Mouse (Mus musculus): ENCODE data around the gene Cdh6. TPM values are rescaled to one million over a fixed set of nuclear protein-coding genes. Genes with fewer than 3 reads are reported as not detected.

The Cdh6 gene
- polyA plus RNA-seq, 1 experiment from 2014 or later, result 0.20 TPM

GRCm38 (mm10) chr15:13210186-13210585 lies 36.7 kb upstream of the Cdh6 start:
- TF ChIP-seq EP300 (IDR thresholded peaks at IDR 0.05; ENCODE audit: low read depth) (no peak), CTCF (IDR thresholded peaks at IDR 0.05; ENCODE audit: low read depth) (no peak)
- no peaks in the 10 kb centered on the region for H3K4me1 ChIP-seq (ENCODE audit: insufficient read depth)
- DNase-seq (no peak), ATAC-seq (no peak)
- H3K27ac ChIP-seq (ENCODE audit: low read depth), result no peak overlapping the region
- H3K4me2 ChIP-seq (ENCODE audit: low read depth, low read length), result no peak overlapping the region
- no peak overlapping the region for H3K4me3 ChIP-seq (ENCODE audit: low read depth, low read length)
- H3K9me3 ChIP-seq (ENCODE audit: low read length), result no peaks in the 10 kb centered on the region
- H3K36me3 ChIP-seq (replicated peaks; ENCODE audit: insufficient read depth, low read length), result no peaks in the 10 kb centered on the region
- no peaks in the 10 kb centered on the region for H3K27me3 ChIP-seq (ENCODE audit: insufficient read depth, low read length)
- H3K9ac ChIP-seq (replicated peaks), result no peak overlapping the region
- 74% methylated on average over 6 of the region's 6 CpGs for WGBS (ENCODE audit: insufficient replicate concordance)

GRCm38 (mm10) chr15:13208716-13209115 lies 35.2 kb upstream of the Cdh6 start:
- Histone ChIP-seq H3K27ac (ENCODE audit: low read depth) (no peak overlapping the region), H3K9me3 (ENCODE audit: low read length) (no peaks in the 10 kb centered on the region), H3K4me2 (ENCODE audit: low read depth, low read length) (no peak overlapping the region), H3K9ac (replicated peaks) (no peak overlapping the region), H3K4me3 (ENCODE audit: low read depth, low read length) (no peak overlapping the region), H3K27me3 (ENCODE audit: insufficient read depth, low read length) (no peaks in the 10 kb centered on the region), H3K4me1 (ENCODE audit: insufficient read depth) (no peaks in the 10 kb centered on the region), H3K36me3 (replicated peaks; ENCODE audit: insufficient read depth, low read length) (no peaks in the 10 kb centered on the region)
- no peak for ATAC-seq
- 73% methylated on average over 7 of the region's 7 CpGs for WGBS (ENCODE audit: insufficient replicate concordance)
- no peak for DNase-seq
- TF ChIP-seq CTCF (IDR thresholded peaks at IDR 0.05; ENCODE audit: low read depth), result no peak
- no peak for TF ChIP-seq EP300 (IDR thresholded peaks at IDR 0.05; ENCODE audit: low read depth)

- Histone ChIP-seq H3K4me3 (ENCODE audit: low read depth, low read length) (no peak overlapping the region), H3K27ac (ENCODE audit: low read depth) (no peak overlapping the region), H3K9me3 (ENCODE audit: low read length) (no peaks in the 10 kb centered on the region), H3K4me2 (ENCODE audit: low read depth, low read length) (no peak overlapping the region), H3K27me3 (ENCODE audit: insufficient read depth, low read length) (no peaks in the 10 kb centered on the region), H3K36me3 (replicated peaks; ENCODE audit: insufficient read depth, low read length) (no peaks in the 10 kb centered on the region), H3K4me1 (ENCODE audit: insufficient read depth) (no peaks in the 10 kb centered on the region), H3K9ac (replicated peaks) (no peak overlapping the region)
- ATAC-seq (no peak), DNase-seq (no peak)
- no peak for TF ChIP-seq EP300 (IDR thresholded peaks at IDR 0.05; ENCODE audit: low read depth)
- TF ChIP-seq CTCF (IDR thresholded peaks at IDR 0.05; ENCODE audit: low read depth), result no peak
- 65% methylated on average over 1 of the region's 1 CpGs for WGBS (ENCODE audit: insufficient replicate concordance)
Measured at GRCm38 (mm10) chr15:13196237-13196636, 22.8 kb upstream of the Cdh6 start.

GRCm38 (mm10) chr15:13194048-13194447 lies 20.6 kb upstream of the Cdh6 start:
- no peak for DNase-seq
- no peak for ATAC-seq
- Histone ChIP-seq H3K27ac (ENCODE audit: low read depth) (no peak overlapping the region), H3K36me3 (replicated peaks; ENCODE audit: insufficient read depth, low read length) (no peaks in the 10 kb centered on the region), H3K4me2 (ENCODE audit: low read depth, low read length) (no peak overlapping the region), H3K27me3 (ENCODE audit: insufficient read depth, low read length) (no peaks in the 10 kb centered on the region), H3K4me1 (ENCODE audit: insufficient read depth) (no peaks in the 10 kb centered on the region), H3K9ac (replicated peaks) (no peak overlapping the region), H3K4me3 (ENCODE audit: low read depth, low read length) (no peak overlapping the region), H3K9me3 (ENCODE audit: low read length) (no peaks in the 10 kb centered on the region)
- TF ChIP-seq EP300 (IDR thresholded peaks at IDR 0.05; ENCODE audit: low read depth) (no peak), CTCF (IDR thresholded peaks at IDR 0.05; ENCODE audit: low read depth) (no peak)

- DNase-seq, result no peak
- WGBS (ENCODE audit: insufficient replicate concordance), result 72% methylated on average over 11 of the region's 11 CpGs
- TF ChIP-seq EP300 (IDR thresholded peaks at IDR 0.05; ENCODE audit: low read depth) (no peak), CTCF (IDR thresholded peaks at IDR 0.05; ENCODE audit: low read depth) (no peak)
- H3K36me3 ChIP-seq (replicated peaks; ENCODE audit: insufficient read depth, low read length), result no peaks in the 10 kb centered on the region
- no peaks in the 10 kb centered on the region for H3K4me1 ChIP-seq (ENCODE audit: insufficient read depth)
- no peaks in the 10 kb centered on the region for H3K27me3 ChIP-seq (ENCODE audit: insufficient read depth, low read length)
- no peaks in the 10 kb centered on the region for H3K9me3 ChIP-seq (ENCODE audit: low read length)
- H3K9ac ChIP-seq (replicated peaks), result no peak overlapping the region
- ATAC-seq, result no peak
- H3K4me2 ChIP-seq (ENCODE audit: low read depth, low read length), result no peak overlapping the region
- H3K27ac ChIP-seq (ENCODE audit: low read depth), result no peak overlapping the region
- H3K4me3 ChIP-seq (ENCODE audit: low read depth, low read length), result no peak overlapping the region
Measured at GRCm38 (mm10) chr15:13193076-13193475, 19.6 kb upstream of the Cdh6 start.

- Histone ChIP-seq H3K4me2 (ENCODE audit: low read depth, low read length) (no peak overlapping the region), H3K9me3 (ENCODE audit: low read length) (no peaks in the 10 kb centered on the region), H3K27ac (ENCODE audit: low read depth) (no peak overlapping the region), H3K36me3 (replicated peaks; ENCODE audit: insufficient read depth, low read length) (no peaks in the 10 kb centered on the region), H3K27me3 (ENCODE audit: insufficient read depth, low read length) (no peaks in the 10 kb centered on the region), H3K4me1 (ENCODE audit: insufficient read depth) (no peaks in the 10 kb centered on the region), H3K4me3 (ENCODE audit: low read depth, low read length) (no peak overlapping the region), H3K9ac (replicated peaks) (no peak overlapping the region)
- WGBS (ENCODE audit: insufficient replicate concordance), result 85% methylated on average over 5 of the region's 5 CpGs
- no peak for TF ChIP-seq EP300 (IDR thresholded peaks at IDR 0.05; ENCODE audit: low read depth)
- TF ChIP-seq CTCF (IDR thresholded peaks at IDR 0.05; ENCODE audit: low read depth), result no peak
- no peak for ATAC-seq
- no peak for DNase-seq
Measured at GRCm38 (mm10) chr15:13183661-13184060, 10.2 kb upstream of the Cdh6 start.

GRCm38 (mm10) chr15:13181430-13181829 lies 8.0 kb upstream of the Cdh6 start:
- no peak for TF ChIP-seq CTCF (IDR thresholded peaks at IDR 0.05; ENCODE audit: low read depth)
- TF ChIP-seq EP300 (IDR thresholded peaks at IDR 0.05; ENCODE audit: low read depth), result no peak
- ATAC-seq (no peak), DNase-seq (no peak)
- Histone ChIP-seq H3K4me3 (ENCODE audit: low read depth, low read length) (no peak overlapping the region), H3K27me3 (ENCODE audit: insufficient read depth, low read length) (no peaks in the 10 kb centered on the region), H3K36me3 (replicated peaks; ENCODE audit: insufficient read depth, low read length) (no peaks in the 10 kb centered on the region), H3K27ac (ENCODE audit: low read depth) (no peak overlapping the region), H3K4me2 (ENCODE audit: low read depth, low read length) (no peak overlapping the region), H3K9me3 (ENCODE audit: low read length) (no peaks in the 10 kb centered on the region), H3K9ac (replicated peaks) (no peak overlapping the region), H3K4me1 (ENCODE audit: insufficient read depth) (no peaks in the 10 kb centered on the region)
- 69% methylated on average over 8 of the region's 8 CpGs for WGBS (ENCODE audit: insufficient replicate concordance)

All from liver, postnatal 0 days (tissue).